Mouse (Mus musculus) heart, postnatal 10 days (tissue): ENCODE measurements around the gene Btbd1. TPM values are rescaled to one million over a fixed set of nuclear protein-coding genes. Genes with fewer than 3 reads are reported as not detected.
A peak's percentile ranks its signal among the peaks of the same experiment; 100 is the strongest.

ENCODE experiments used
- DNase-seq, 2 experiments: peaks; one replicate each; pipeline ENCODE4 v3.0.0; 2021
- intact Hi-C: fragments of 180-260 bp; cut with DNase I; formaldehyde crosslinking; loops from one replicate; pipeline ENCODE4 v1.15.1; 2025
- total RNA-seq, 2 experiments: library from RNA; stranded (reverse); gene quantifications; 2 replicates each; pipeline ENCODE4 v1.2.3; 2021

Gene Btbd1
- total RNA-seq, result 100 to 1,000 TPM; 131 to 138 TPM

GRCm38 (mm10) chr7:81829379-81829894, at the start of gene Btbd1:
TSS of gene Btbd1 (minus strand) at chr7:81829431.
- intact Hi-C loops, result loop anchor here (2.0 kb wide), 2 partner anchors 41 to 105 kb away; partner anchors contain the start of genes 3110040N11Rik and Hdgfl3
- DNase-seq, result peak; percentile 90

GRCm38 (mm10) chr7:81875372-81875771, 46.1 kb upstream of the Btbd1 start:
- intact Hi-C loops, result no loop called here
- no peak for DNase-seq

GRCm38 (mm10) chr7:81874636-81875035, 45.4 kb upstream of the Btbd1 start:
- intact Hi-C loops, result loop anchor here (5.0 kb wide), 1 partner anchor 87 kb away; the partner anchor contains the start of gene 3110040N11Rik
- DNase-seq, result no peak

- intact Hi-C loops, result loop anchor here (5.0 kb wide), 1 partner anchor 87 kb away; the partner anchor contains the start of gene 3110040N11Rik
Observed at GRCm38 (mm10) chr7:81873807-81874206, 44.6 kb upstream of the Btbd1 start.

GRCm38 (mm10) chr7:81872493-81873013, 43.3 kb upstream of the Btbd1 start:
- DNase-seq, result no peak
- intact Hi-C loops, result loop anchor here (5.0 kb wide), 1 partner anchor 85 kb away; the partner anchor contains the start of gene 3110040N11Rik

More at GRCm38 (mm10) chr7:81873807-81874206, 44.6 kb upstream of the Btbd1 start:
- no peak for DNase-seq

GRCm38 (mm10) chr7:81868158-81868557, 38.9 kb upstream of the Btbd1 start:
- peak; percentile 70 to 81 for DNase-seq
- intact Hi-C loops, result loop anchor here (1.0 to 10.0 kb wide), 4 partner anchors 64 to 407 kb away; partner anchors contain the start of gene Hdgfl3

- intact Hi-C loops, result loop anchor here (5.0 to 10.0 kb wide), 3 partner anchors 65 to 407 kb away; partner anchors contain the start of gene Hdgfl3
Observed at GRCm38 (mm10) chr7:81867231-81867930, 38.1 kb upstream of the Btbd1 start.

GRCm38 (mm10) chr7:81865937-81866336, 36.7 kb upstream of the Btbd1 start:
- intact Hi-C loops, result loop anchor here (5.0 to 10.0 kb wide), 3 partner anchors 66 to 409 kb away; partner anchors contain the start of gene Hdgfl3
- DNase-seq, result no peak

More at GRCm38 (mm10) chr7:81867231-81867930, 38.1 kb upstream of the Btbd1 start:
- no peak for DNase-seq

GRCm38 (mm10) chr7:81864552-81864951, 35.3 kb upstream of the Btbd1 start:
- DNase-seq, result no peak
- intact Hi-C loops, result loop anchor here (10.0 kb wide), 2 partner anchors 250 to 410 kb away; no protein-coding TSS in a partner anchor

- peak in 1 of 2 experiments; percentile 45 for DNase-seq
- intact Hi-C loops, result loop anchor here (10.0 kb wide), 2 partner anchors 252 to 412 kb away; no protein-coding TSS in a partner anchor
Observed at GRCm38 (mm10) chr7:81862587-81863583, 33.7 kb upstream of the Btbd1 start.

GRCm38 (mm10) chr7:81861921-81862320, 32.7 kb upstream of the Btbd1 start:
- intact Hi-C loops, result loop anchor here (10.0 kb wide), 2 partner anchors 253 to 413 kb away; no protein-coding TSS in a partner anchor
- no peak for DNase-seq

- no peak for DNase-seq
- intact Hi-C loops, result loop anchor here (10.0 kb wide), 2 partner anchors 253 to 413 kb away; no protein-coding TSS in a partner anchor
Observed at GRCm38 (mm10) chr7:81861461-81861860, 32.2 kb upstream of the Btbd1 start.

GRCm38 (mm10) chr7:81860996-81861395, 31.8 kb upstream of the Btbd1 start:
- intact Hi-C loops, result loop anchor here (10.0 kb wide), 2 partner anchors 254 to 414 kb away; no protein-coding TSS in a partner anchor
- no peak for DNase-seq

- DNase-seq, result peak in 1 of 2 experiments; percentile 49
- intact Hi-C loops, result loop anchor here (10.0 kb wide), 2 partner anchors 255 to 415 kb away; no protein-coding TSS in a partner anchor
Observed at GRCm38 (mm10) chr7:81860071-81860470, 30.8 kb upstream of the Btbd1 start.

- intact Hi-C loops, result no loop called here
- DNase-seq, result peak; percentile 56 to 62
Observed at GRCm38 (mm10) chr7:81858968-81859721, 29.9 kb upstream of the Btbd1 start, which contains the start of gene Tm6sf1. TSS of gene Tm6sf1 (plus strand) at chr7:81859001.

GRCm38 (mm10) chr7:81858236-81858635, 29.0 kb upstream of the Btbd1 start:
- intact Hi-C loops, result no loop called here
- DNase-seq, result no peak

- intact Hi-C loops, result no loop called here
- DNase-seq, result no peak
Observed at GRCm38 (mm10) chr7:81856221-81856620, 27.0 kb upstream of the Btbd1 start.

- intact Hi-C loops, result no loop called here
- DNase-seq, result no peak
Observed at GRCm38 (mm10) chr7:81855694-81856093, 26.5 kb upstream of the Btbd1 start, which contains the start of gene Gm10160. TSS of gene Gm10160 (minus strand) at chr7:81855794.
